Mouse (Mus musculus) frontal cortex, adult (tissue): ENCODE measurements around the gene Krt23.

Source experiments
- ATAC-seq: cut with Nextera tagmentation; 2 replicates; pipeline ENCODE4 v1.9.2; 2017; ENCODE audit warnings: mild to moderate bottlenecking, moderate library complexity, mixed read lengths; ENCODE audit not compliant: low TSS enrichment

Krt23 gene

DNA sequence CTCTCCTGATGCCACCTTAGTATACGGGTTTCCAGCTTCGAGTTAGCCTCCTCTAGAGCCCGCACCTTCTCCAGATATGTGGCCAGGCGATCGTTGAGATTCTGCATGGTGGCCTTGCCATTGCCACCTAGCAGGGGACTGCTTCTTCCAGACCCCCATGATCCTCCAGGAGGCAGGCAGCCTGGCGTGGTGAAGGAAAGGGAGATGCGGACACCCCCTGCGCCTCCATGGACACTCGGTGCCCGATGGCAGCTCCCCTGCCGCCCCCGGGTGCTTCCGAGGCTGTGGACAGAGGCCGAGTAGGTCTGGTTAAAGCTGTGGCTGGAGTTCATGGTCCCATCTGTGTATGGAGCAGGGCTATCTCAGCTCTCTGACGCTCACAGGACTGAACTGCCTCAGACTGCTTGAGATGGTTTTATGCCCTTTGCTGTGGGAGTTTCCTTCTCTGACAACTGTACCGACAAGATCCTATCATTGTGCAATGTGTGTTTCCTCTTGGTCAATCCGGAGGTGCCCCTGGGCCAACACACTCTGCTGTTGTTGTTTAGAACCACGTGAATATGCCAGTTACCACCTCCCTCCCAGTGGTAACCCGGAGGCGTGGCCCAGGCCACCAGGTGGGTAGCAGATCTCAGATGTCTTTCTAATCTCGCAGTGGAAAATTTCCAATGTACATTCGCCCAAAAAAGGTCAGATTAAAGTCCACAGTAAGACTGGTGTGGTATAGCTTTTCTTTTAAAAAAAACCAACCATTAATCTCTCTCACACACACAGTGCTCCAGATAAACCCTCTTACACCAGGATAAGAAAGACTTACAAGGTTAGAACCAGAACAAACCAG lies at the start of gene Krt23:
Gene Krt23 (minus strand): TSS at position 405 of the 841 bp plus-strand sequence.
- ATAC-seq: no peak

DNA sequence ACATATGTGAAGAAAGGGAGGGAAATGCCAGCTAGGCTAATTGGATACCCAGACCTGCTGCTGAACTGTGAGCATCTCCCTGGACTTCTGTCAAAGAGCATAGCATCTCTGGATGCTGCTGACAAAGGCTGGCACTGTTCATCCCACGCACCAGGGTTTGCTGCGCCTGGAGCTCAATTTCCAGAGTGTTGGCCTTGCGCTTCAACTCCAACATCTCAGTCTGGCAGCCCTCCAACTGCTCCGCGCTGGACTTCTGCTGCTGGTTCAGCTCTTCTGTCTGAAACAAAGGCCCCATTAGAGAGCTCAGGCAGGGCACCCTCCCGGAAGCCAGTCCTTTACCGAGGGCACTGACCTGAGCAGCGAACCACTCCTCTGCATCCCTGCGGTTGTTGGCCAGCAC lies 46.8 kb upstream of the Krt23 start:
- no peak; the same call in 1 of the 2 replicates for ATAC-seq

DNA sequence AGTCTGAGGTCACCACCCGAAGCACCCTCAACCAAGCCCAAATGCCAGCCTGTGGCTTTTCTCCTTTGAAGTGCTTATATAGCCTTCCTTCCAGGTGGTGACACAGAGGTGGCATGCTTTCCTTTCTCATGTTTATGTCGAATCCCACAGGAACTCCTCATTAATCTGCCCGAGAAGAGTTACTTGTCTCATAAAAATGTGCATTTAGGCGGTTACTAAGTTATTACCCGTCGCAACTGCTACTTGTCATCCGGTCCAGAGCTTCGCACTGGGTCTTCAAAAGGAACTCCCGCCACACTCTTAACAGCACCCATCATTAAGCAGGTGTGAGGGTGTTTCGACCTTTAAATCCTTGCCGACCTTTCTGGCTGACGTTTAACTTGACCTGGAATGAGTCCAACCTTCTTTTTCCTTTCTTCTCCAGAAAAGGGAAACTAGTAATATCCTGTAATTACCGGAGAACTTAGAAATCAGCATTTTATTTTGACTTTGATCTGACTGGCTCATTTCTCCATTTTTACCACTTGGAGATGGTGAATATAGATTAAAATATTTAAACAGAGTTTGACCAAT lies 28.4 kb upstream of the Krt23 start, which contains the start of gene Krt39:
Gene Krt39 (minus strand): TSS at position 51 of the 573 bp plus-strand sequence.
- ATAC-seq: no peak

DNA sequence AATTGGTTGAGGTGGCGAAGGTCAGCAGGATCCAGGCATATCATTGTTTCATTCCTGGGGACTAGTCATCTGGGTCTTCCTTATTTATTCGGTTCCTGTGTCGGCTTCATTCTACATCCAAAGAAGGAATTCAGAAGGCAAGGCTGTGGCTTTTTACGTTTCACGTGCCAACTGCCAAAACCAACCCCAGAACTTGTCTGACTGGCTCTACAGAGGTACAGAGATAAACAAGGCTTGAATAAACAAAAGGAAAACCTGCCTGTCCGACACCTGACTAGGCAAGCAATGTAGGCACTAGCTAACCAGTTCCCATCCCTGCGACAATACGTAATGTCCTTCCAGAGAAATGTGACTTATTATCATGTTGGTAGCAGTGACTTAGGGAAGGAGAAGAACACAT lies 21.2 kb upstream of the Krt23 start:
- ATAC-seq: no peak

DNA sequence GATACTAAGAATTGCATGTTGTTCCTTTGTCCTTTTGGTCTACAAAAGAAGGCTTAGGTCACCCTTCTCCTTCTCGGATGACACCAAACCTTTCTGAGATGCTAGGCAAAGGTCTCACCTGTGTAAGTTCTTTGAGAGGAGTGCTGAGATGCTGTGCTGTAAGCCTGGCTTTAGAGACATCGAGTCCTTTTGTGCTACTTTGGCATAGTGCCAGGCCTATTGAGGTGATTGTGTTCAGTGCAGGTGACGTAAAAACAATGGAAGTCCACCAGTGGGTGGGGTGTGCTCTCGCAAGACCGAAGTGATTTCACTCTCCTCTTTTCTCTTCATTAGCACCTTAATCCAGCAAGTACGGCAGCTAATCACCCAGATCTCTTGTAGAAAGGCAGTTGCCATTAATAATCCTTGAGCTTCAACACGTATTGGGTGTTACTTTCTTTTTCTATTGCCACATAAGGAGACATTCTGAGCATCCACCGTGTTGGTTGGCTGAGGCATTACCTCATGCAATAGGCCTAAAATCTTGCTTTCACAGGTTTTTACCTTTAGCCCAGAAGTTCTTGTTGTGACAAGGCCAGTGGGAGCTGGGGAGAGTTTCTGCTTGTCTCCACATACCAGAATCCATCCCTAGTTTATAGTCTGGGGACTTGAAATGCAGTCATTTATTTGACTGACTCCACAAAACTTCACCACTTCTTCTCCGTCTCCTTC lies 7.3 kb upstream of the Krt23 start:
- ATAC-seq: no peak

DNA sequence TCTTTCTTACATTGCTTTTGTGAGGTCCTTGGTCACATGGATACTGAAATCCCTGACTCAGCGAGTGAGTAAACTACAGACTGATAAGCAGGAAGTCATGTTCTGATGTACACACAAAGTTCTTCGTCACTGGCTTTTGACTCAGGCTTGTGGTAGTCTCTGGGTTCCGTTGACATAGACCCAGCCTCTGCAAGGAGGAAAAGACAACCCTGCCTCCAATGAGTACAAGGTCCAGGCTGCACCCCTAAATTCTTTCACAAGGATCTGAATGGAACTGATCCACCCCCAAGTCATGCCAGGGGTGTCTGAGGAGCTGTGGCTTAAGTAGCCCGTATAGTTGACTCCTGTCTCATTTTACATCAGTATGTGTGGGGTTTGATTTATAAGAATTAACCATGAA lies 3.5 kb upstream of the Krt23 start:
- ATAC-seq: no peak

DNA sequence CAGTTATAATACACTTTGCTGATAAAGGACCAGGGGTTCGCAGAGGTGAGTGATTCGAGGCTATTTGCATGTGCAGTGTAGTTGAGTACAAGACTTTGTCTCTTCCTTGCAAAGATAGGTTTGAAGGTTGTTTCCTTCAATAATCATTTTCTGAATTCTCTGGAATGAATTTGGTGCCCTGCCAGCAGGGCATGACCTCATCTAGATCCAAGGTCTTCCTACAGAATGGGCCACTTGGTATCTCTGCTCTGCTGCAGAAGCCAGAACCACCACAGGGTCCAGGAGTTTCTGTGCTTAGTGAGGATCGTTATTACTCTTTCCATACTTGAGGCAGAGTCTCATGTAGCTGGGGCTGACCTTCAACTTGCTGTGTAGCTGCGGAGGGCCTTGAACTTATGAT lies 1.8 kb upstream of the Krt23 start:
- ATAC-seq: no peak

DNA sequence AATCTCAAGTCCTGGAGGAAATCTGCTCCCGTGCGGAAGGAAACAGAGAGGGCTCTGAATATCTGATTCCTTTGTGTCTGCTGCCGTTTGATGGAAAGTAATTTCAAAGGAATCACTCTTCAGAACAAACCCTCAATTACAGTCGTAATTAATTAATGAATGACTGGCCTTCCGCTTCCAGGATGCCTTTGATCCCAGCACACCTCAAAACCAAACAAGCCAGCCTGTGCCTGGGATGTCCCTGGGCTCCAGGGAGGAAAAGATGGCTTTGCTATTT lies 575 bp upstream of the Krt23 start:
- no peak for ATAC-seq

DNA sequence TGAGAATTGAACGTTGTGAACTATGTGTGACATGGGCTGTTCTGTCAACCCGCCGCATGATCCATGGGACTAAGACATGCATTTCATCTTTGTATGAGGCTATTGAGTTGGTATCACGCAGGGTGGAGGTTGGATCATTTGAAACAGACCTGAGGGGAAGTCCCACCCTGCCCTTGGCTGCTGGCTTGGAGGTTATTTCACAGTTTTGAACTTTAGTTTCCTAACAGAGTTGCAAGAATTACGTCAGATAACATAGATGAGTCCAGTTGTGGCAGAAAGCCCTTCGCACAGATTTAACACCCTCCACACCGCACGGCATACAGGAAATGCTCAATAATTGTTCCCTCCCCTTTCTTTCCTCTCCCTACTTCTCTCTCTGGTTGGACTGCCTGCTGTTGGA lies 1.9 kb downstream of the Krt23 start:
- ATAC-seq: no peak

DNA sequence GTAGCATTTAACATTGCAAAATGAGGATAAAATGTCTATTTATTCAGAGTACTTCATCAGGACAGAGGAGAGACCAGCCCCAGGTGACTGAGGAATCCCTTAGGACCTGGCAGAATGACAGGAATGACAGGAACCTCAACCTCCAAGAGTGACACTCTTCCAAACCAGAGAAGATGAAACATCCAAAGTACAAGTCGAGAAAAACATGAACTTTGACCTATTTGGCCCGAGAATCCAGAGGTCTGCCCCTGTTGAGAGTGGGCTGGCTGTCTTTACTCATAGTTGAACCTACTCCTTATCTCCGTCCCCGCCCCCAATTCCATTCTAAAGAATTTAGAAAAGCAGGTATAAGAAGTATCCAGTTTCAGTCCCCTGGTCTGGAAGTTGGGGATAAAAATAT lies 2.3 kb downstream of the Krt23 start:
- no peak for ATAC-seq

DNA sequence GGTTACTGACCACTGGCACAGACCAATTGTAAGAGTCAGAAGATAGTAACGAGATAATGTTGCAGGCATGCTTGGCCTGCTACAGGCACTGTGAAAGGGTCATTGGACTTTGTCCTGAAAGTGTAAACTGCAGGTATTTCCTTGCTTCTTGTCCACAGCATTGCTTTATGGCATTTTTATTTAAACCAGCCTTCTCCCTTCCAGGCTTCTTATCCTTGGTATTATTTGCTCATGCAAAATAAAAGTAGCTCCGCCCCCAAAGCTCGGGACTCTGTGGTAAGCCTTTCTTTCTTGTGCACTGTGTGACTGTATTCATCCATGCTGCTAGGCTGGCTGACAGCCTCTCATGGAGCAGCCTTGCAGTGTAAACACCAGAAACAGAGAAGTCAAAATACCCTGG lies 3.7 kb downstream of the Krt23 start:
- no peak for ATAC-seq

DNA sequence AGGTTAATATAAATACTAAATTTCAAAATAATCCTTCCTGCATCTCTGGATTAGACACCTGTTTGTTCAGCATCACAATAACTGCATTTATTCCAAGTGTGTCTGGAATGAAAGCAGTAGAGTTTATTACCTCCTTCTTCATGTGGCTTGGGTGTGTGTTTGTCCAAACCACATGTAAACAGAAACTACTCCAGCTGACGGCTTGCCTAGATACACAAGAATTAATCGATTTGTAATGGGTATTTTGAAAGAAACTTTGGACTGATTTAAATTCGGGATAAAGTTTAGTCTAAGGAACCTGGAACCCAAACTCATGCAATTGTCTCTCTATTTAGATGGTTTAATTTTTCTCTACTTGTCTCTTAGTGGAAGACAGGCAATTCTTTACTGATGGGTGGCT lies 18.0 kb downstream of the Krt23 start:
- ATAC-seq: no peak

DNA sequence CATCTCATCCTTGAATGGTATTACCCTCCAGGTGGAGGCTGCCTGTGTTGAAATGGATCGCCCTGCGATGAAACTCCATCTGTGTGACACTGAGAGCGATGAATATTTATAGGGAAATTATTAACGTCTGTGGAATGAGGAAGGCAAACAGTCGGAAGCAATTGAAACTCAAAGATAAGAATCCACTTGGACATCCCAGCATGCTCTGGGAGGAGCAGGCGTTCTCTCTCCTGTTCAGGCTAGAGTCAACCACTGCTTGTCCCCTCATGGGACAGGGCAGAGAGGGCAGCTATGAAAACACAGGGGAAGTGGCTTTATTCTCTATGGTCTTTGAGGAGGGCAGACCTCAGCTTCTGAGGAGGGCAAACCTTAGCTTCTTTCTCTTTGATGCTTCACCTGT lies 19.5 kb downstream of the Krt23 start:
- no peak for ATAC-seq

DNA sequence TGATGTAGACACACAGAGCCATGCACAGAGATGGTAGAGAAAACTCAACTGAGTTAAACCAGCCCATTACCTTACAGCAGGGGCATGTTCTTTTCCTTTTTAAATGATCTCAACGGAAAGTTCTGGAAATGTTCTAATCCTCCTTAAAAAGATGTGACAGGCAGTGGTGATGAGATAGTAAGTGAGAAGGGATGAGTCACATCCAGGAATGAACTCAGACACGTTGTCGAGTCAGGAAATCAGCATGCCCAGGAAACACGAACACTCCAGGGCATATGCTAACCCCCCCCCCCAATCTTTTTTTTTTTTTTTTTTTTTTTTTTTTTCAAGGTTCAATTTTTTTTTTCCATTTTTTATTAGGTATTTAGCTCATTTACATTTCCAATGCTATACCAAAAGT lies 20.5 kb downstream of the Krt23 start:
- ATAC-seq: peak; percentile 77; the same call in 1 of the 2 replicates

DNA sequence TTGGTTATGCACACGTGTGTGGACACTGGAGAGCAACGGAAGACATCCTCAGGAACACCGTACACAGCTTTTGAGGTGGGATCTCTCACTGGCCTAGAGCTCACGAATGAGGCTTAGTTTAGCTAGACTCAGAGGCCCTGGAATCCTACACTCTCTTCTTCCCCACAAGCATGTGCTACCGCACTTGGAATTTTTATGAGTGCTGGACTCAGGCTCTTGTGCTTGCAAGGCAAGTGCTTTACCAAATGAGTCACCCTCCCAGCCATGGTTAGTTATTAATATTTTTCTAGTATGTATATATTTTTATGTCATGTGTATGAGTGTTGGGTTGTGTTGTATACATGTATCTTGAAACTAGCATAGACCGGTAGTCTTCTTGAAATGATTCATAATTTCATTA lies 21.0 kb downstream of the Krt23 start:
- ATAC-seq: no peak

DNA sequence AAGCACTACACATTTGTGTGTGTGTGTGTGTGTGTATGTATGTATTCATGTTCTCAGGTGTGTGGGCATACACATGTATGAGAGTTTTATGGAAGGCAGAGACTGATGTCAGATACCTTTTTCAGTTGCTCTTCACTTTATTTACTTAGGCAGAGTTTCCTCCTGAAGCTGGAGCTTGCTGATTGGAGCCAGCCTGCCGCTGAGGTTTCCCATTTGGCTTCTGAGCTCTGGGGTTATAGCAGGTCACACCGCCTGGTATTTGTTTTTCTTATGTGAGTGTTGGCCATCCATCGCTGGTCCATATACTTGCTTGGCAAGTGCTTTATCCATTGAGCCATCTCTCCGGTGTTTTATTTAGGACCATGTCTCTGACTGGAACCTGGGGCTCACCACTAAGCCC lies 23.7 kb downstream of the Krt23 start:
- ATAC-seq: no peak

DNA sequence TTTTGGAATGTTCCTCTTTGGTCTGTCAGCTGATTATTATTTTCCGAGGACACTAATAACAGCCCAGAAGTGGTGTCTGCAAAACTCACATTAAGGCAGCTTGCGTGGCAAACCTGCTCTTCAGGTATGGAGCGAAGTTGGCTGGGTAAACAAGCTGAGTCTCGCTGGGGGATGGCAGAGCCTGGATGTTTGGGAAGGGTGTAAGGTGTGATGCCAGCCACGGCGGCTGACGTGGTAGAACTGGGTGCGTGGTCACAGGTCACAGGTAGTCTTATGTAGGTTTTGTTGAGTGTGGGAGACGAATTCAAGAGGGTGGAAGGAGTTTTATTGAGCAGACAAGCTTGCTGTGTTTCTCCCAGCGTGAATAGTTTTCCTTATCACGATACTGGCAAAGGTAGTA lies 24.4 kb downstream of the Krt23 start:
- ATAC-seq: no peak

DNA sequence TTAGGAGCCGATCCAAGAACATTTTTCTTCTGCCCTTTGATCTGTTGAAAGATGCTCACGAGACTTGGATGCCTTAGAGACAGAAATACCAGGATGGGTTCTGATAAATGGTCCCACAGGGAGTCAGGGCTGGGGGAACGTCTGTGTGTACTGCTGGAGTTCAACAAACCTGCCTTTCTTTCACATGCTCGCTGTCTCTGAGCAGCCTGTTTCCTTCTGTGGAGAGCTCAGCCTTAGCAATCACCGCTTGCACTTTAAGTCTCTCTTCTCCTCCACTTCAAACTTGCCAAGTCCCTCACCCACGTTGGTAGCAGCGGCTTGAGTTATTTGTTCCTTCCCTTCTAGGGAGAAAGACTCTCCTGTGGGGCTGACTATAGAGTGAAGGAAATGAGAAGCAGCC lies 26.6 kb downstream of the Krt23 start:
- ATAC-seq: peak; percentile 93

DNA sequence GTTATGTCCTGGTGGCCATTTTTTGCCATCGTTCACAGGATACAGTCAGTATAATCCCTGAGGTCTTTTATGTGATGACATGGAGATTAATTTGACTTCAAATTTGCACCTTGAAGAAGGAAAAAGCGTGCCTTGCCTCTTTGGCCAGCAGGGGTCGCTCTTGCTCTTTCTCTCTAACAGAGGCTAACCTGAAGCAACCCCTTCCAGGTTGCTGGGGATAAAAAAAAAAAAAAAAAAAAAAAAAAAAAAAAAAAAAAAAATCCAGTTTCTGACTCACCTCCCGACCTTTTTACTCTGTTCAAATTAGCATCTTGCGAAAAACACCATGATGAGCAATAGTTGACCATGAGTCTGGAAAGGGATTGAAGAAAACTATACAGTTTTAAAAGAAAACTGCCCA lies 28.1 kb downstream of the Krt23 start:
- 0 out of 2 replicates have a peak, but pooled peaks have one; percentile 27 for ATAC-seq

DNA sequence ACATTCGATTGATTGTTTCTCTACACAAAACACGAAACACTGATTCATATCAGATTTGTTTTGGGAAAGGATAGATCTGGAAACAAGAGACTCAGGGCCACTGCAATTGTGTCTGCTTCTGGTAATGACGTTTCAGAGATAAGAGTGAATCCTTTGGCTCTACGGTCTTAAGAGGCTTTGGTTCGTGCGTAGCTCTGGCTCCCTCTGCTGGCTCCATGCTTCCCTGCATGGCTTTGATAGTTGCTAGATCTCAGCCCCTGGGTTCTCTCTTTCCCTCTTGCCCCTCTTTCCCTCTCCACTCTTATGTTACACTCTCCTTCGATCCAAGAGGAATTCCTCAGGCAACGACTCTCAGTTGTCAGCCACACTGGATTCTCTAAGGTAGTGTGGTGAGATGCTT lies 29.8 kb downstream of the Krt23 start:
- peak; percentile 71; the same call in 1 of the 2 replicates for ATAC-seq

DNA sequence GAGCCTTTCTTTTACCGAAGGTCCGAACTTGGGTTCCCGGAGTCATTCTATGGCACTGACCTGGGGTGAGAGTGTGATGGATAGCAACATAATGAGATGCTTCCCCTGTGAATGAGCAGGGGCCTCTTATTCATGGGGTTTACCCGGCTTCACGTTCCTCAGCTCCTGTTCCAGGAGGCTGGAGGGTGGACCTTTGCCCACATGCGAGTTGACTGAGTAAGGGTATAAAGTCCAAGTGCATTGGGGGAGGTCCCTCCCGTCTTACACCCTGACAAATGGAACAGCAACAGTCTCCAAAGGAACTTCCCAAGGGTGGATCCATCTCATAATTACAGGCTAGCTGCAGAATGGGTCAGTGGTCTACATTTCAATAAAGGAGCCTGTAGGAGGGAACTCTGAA lies 31.2 kb downstream of the Krt23 start:
- no peak for ATAC-seq

DNA sequence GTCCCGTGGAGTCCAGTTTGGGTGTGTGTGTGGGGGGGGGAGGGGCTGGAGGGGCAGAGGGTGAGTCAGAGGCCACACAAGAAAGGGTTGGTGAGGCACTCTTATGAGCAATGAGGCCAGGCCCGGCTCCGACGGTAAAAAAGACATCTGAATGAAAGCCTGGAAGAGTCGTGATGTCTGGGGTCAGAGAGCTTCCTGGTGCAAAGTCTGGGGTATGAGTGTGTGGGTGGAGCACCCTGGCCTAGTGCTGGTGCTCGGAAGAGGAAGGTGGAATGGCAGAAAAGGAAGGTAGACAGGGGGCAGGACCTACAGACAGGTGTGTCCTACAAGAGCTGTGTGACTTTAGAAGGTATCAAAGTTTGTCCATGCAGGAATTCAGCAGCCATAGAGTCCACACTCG lies 34.0 kb downstream of the Krt23 start:
- ATAC-seq: no peak

DNA sequence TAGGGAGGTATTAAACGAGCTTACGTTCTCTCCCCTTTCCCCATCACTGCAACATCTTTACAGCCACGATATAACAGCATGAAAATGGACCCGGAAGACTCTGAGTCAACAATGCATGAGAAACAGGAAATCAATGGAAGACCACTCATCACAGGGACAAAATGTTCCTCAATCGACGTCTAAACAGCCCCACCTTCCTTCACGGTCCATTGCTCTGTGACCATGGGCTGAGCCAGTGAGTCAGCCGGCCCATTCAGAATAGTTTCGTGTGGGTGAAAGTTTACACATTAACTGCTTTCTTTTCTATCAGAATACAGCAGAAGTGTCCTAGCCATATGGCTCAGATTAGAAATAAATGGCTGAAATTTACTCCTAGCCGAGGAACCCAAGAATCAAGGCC lies 38.2 kb downstream of the Krt23 start:
- no peak for ATAC-seq
